Mouse (Mus musculus) liver, postnatal 0 days (tissue): ENCODE measurements around the gene Glrx3. TPM values are rescaled to one million over a fixed set of nuclear protein-coding genes. Genes with fewer than 3 reads are reported as not detected.

ENCODE experiments used
- ATAC-seq: fragments of 200-750 bp; cut with Nextera tagmentation; 2 replicates; pipeline ENCODE4 v1.8.0; 2017; ENCODE audit warnings: mild to moderate bottlenecking, moderate library complexity
- DNase-seq: peaks from one replicate; pipeline ENCODE4 v3.0.0-alpha.2; 2016
- H3K27ac ChIP-seq: fragments of 300-500 bp; sonication (generic); 2 replicates; pipeline ENCODE4 v1.5.1; 2014; ENCODE audit warnings: antibody characterized with exemption, moderate library complexity, mild to moderate bottlenecking, low read depth
- H3K27me3 ChIP-seq: fragments of 300-500 bp; sonication (generic); 2 replicates; pipeline ENCODE4 v1.6.1; 2014; ENCODE audit warnings: low read length, control low read depth, mixed read lengths; ENCODE audit not compliant: insufficient read depth
- H3K36me3 ChIP-seq: fragments of 300-500 bp; sonication (generic); replicated peaks from 2 replicates; pipeline ENCODE4 v1.6.1; 2014; ENCODE audit warnings: mild to moderate bottlenecking, control low read depth, low read length, moderate library complexity, mixed read lengths; ENCODE audit not compliant: insufficient read depth
- H3K4me1 ChIP-seq: fragments of 300-500 bp; sonication (generic); 2 replicates; pipeline ENCODE4 v1.6.1; 2014; ENCODE audit warnings: antibody characterized with exemption, mild to moderate bottlenecking, control low read depth; ENCODE audit not compliant: insufficient read depth
- H3K4me2 ChIP-seq: fragments of 300-500 bp; sonication (generic); 2 replicates; pipeline ENCODE4 v1.6.1; 2014; ENCODE audit warnings: low read depth, mild to moderate bottlenecking, low read length, moderate library complexity, mixed read lengths
- H3K4me3 ChIP-seq: fragments of 300-500 bp; sonication (generic); 2 replicates; pipeline ENCODE4 v1.5.1; 2014; ENCODE audit warnings: low read depth, low read length
- H3K9ac ChIP-seq: fragments of 300-500 bp; sonication (generic); replicated peaks from 2 replicates; pipeline ENCODE4 v1.6.1; 2014; ENCODE audit warnings: mild to moderate bottlenecking, moderate library complexity
- H3K9me3 ChIP-seq: fragments of 300-500 bp; sonication (generic); 2 replicates; pipeline ENCODE4 v1.6.1; 2016; ENCODE audit warnings: mild to moderate bottlenecking, control low read depth, low read length, mixed read lengths
- CTCF ChIP-seq: sonication (generic); IDR thresholded peaks from 2 replicates; pipeline ENCODE4 v1.5.1; 2016; ENCODE audit warnings: antibody characterized with exemption, low read depth
- EP300 ChIP-seq: IDR thresholded peaks from 2 replicates; pipeline ENCODE4 v1.6.1; 2016; ENCODE audit warnings: antibody characterized with exemption, low read depth, mild to moderate bottlenecking
- WGBS: fragments of 180-500 bp; shearing (Covaris S2); extraction: QIAGEN DNeasy Blood & Tissue Kit; methylation state at CpG from one replicate; pipeline ENCODE4 v1.1.7; 2014; ENCODE audit not compliant: insufficient replicate concordance; 5-methylcytosine and 5-hydroxymethylcytosine counted together
- polyA plus RNA-seq: library from polyadenylated mRNA; unstranded; fragments of >200 nt; fragmentation: Nextera tagmentation; extraction: Ambion mirVana; gene quantifications from 2 replicates; pipeline ENCODE4 v1.2.1, GENCODE M21; 2015

Glrx3 gene
- polyA plus RNA-seq, 1 experiment from 2014 or later: 70.6 TPM

DNA sequence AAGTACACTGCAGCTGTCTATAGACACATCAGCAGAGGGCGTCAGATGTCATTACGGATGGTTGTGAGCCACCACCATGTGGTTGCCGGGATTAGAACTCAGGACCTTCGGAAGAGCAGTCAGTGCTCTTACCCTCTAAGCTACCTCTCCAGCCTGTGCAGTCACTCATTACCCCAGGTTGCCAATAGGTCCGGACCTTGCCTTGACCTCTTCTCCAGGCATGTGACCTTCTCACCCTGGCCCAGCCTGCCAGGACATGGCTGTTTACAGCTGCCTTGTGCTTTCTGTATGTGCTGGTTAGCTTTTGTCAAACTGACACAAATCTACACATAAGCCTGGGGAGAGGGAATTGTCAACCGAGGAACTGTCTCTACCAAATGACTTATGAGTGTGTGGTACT lies 43.4 kb downstream of the Glrx3 start:
- Histone ChIP-seq H3K36me3 (no peaks in the 10 kb centered on the region), H3K4me2 (no peak overlapping the region), H3K9ac (no peak overlapping the region), H3K27me3 (0 out of 2 replicates have a peak, but pooled peaks cover 5% of the 10 kb centered on the region), H3K4me1 (0 out of 2 replicates have a peak, but pooled peaks cover 3% of the 10 kb centered on the region), H3K9me3 (no peaks in the 10 kb centered on the region), H3K4me3 (no peak overlapping the region), H3K27ac (no peak overlapping the region)
- TF ChIP-seq EP300: no peak
- no peak for TF ChIP-seq CTCF
- ATAC-seq (no peak), DNase-seq (no peak)
- 63% methylated on average over 6 of the region's 6 CpGs for WGBS

- no peak overlapping the region for H3K4me2 ChIP-seq
- H3K9me3 ChIP-seq: no peaks in the 10 kb centered on the region
- DNase-seq: no peak
- no peak for TF ChIP-seq CTCF
- no peaks in the 10 kb centered on the region for H3K4me1 ChIP-seq
- no peaks in the 10 kb centered on the region for H3K27me3 ChIP-seq
- no peak for ATAC-seq
- H3K36me3 ChIP-seq: no peaks in the 10 kb centered on the region
- H3K4me3 ChIP-seq: no peak overlapping the region
- WGBS: 79% methylated on average over 11 of the region's 11 CpGs
- H3K27ac ChIP-seq: no peak overlapping the region
- no peak overlapping the region for H3K9ac ChIP-seq
Measured at GRCm38 (mm10) chr7:137483987-137484386, 46.6 kb downstream of the Glrx3 start.

DNA sequence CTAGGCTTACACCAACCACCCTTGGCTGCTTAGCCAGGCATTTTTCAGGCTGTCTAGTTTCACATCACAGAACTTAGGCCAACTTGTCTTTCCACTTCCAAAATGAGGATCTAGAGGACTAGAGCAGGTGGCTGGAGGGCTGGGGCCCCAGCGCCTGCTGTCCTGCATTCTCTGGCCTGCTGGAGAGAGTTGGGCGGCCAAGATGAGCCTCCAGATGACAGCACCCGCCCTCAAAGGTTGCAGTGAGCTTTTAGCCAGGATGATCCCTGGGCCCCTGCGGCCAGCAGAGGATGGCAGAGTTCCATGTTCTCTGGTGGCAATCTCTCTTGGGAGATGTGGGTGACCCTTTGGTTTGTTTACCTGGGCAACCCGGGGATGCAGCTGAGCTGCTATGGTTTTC lies 51.0 kb downstream of the Glrx3 start:
- Histone ChIP-seq H3K9me3 (no peaks in the 10 kb centered on the region), H3K9ac (no peak overlapping the region), H3K4me2 (no peak overlapping the region), H3K4me1 (no peaks in the 10 kb centered on the region), H3K4me3 (no peak overlapping the region), H3K36me3 (no peaks in the 10 kb centered on the region), H3K27ac (no peak overlapping the region), H3K27me3 (no peaks in the 10 kb centered on the region)
- no peak for ATAC-seq
- no peak for TF ChIP-seq CTCF
- no peak for TF ChIP-seq EP300
- no peak for DNase-seq
- 78% methylated on average over 5 of the region's 5 CpGs for WGBS

- Histone ChIP-seq H3K36me3 (no peaks in the 10 kb centered on the region), H3K4me3 (no peak overlapping the region), H3K4me1 (no peaks in the 10 kb centered on the region), H3K9me3 (no peaks in the 10 kb centered on the region), H3K4me2 (no peak overlapping the region), H3K27me3 (no peaks in the 10 kb centered on the region), H3K9ac (no peak overlapping the region), H3K27ac (no peak overlapping the region)
- 56% methylated on average over 4 of the region's 4 CpGs for WGBS
- ATAC-seq: no peak
- TF ChIP-seq CTCF (no peak), EP300 (no peak)
- DNase-seq: no peak
Measured at GRCm38 (mm10) chr7:137490711-137491110, 53.3 kb downstream of the Glrx3 start.

- Histone ChIP-seq H3K4me2 (no peak overlapping the region), H3K4me1 (no peaks in the 10 kb centered on the region), H3K4me3 (no peak overlapping the region), H3K36me3 (no peaks in the 10 kb centered on the region), H3K9me3 (no peaks in the 10 kb centered on the region), H3K9ac (no peak overlapping the region), H3K27ac (no peak overlapping the region), H3K27me3 (no peaks in the 10 kb centered on the region)
- no peak for DNase-seq
- 37% methylated on average over 8 of the region's 8 CpGs for WGBS
- TF ChIP-seq CTCF (no peak), EP300 (no peak)
- ATAC-seq: no peak
Measured at GRCm38 (mm10) chr7:137492307-137492973, 55.0 kb downstream of the Glrx3 start.

- no peak for ATAC-seq
- no peak overlapping the region for H3K9ac ChIP-seq
- H3K4me2 ChIP-seq: no peak overlapping the region
- TF ChIP-seq EP300 (no peak), CTCF (no peak)
- no peak for DNase-seq
- H3K27me3 ChIP-seq: no peaks in the 10 kb centered on the region
- H3K4me3 ChIP-seq: no peak overlapping the region
- 69% methylated on average over 4 of the region's 4 CpGs for WGBS
- H3K36me3 ChIP-seq: no peaks in the 10 kb centered on the region
- no peak overlapping the region for H3K27ac ChIP-seq
- H3K4me1 ChIP-seq: no peaks in the 10 kb centered on the region
- no peaks in the 10 kb centered on the region for H3K9me3 ChIP-seq
Measured at GRCm38 (mm10) chr7:137498736-137499135, 61.3 kb downstream of the Glrx3 start.

DNA sequence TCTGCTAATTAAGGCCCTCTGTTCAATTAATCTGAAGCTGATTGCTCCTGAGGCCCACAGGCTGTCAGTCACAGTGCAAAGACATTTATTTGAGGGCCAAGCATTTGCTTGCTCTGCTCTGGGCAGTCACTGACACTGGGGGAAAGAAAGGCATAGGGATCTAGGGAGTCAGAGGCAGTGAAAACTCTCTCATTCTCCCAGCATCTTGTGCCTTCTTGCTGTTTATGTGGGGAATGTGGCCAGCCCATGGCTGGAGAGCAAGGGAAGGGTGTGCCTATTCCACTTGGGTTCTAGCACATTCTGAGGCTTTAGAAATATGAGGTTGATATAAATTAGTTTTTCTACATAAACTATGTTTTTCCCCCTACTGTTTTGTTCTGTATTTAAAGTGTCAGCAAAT lies 80.2 kb downstream of the Glrx3 start:
- DNase-seq (no peak), ATAC-seq (no peak)
- H3K27ac ChIP-seq: no peak overlapping the region

More for the DNA sequence above, 80.2 kb downstream of the Glrx3 start:
- H3K9ac ChIP-seq: no peak overlapping the region
- no peak overlapping the region for H3K4me2 ChIP-seq
- H3K4me3 ChIP-seq: no peak overlapping the region
- no peaks in the 10 kb centered on the region for H3K36me3 ChIP-seq
- no peaks in the 10 kb centered on the region for H3K9me3 ChIP-seq
- TF ChIP-seq CTCF (no peak), EP300 (no peak)
- no peaks in the 10 kb centered on the region for H3K27me3 ChIP-seq
- H3K4me1 ChIP-seq: no peaks in the 10 kb centered on the region
